Mouse (Mus musculus) cortical plate, adult 2 months (tissue): ENCODE measurements around the gene Kirrel3.

Source experiments
- CTCF ChIP-seq: fragments of 200-500 bp; IDR thresholded peaks from 2 replicates; pipeline ENCODE4 v1.5.1; 2011; ENCODE audit warnings: mild to moderate bottlenecking, control low read depth, low read length; ENCODE audit not compliant: insufficient read depth; ENCODE audit errors: extremely low read depth
- POLR2A ChIP-seq: fragments of 200-500 bp; IDR thresholded peaks from 2 replicates; pipeline ENCODE4 v1.6.1; 2011; ENCODE audit warnings: mild to moderate bottlenecking, low read length, control low read depth; ENCODE audit not compliant: insufficient read depth; ENCODE audit errors: extremely low read depth

DNA sequence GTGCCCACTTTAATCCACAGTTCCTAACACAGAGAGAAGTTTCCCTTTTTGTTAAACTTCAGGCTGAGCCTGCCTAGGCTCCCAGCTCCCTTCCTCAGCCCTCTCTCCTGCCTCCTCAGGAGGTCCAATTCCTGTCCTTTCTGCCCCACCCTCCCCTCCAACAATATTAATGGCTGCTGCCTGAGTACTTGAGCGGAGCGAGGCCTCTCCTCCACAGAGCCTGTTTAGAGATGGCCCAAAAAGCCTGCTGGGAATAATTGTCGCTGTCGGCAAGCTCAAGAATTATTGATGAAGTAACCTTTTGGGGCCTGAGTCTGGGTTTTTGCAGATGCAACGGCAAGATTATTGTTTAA, 236.5 kb downstream of the Kirrel3 start:
- no peak for TF ChIP-seq CTCF
- no peak for TF ChIP-seq POLR2A
